Mouse (Mus musculus): ENCODE data around the gene 2310061I04Rik. TPM values are rescaled to one million over a fixed set of nuclear protein-coding genes. Genes with fewer than 3 reads are reported as not detected.

2310061I04Rik gene
- total and polyA plus RNA-seq, 3 experiments, result 11.4 to 106 TPM; not detected in 1

DNA sequence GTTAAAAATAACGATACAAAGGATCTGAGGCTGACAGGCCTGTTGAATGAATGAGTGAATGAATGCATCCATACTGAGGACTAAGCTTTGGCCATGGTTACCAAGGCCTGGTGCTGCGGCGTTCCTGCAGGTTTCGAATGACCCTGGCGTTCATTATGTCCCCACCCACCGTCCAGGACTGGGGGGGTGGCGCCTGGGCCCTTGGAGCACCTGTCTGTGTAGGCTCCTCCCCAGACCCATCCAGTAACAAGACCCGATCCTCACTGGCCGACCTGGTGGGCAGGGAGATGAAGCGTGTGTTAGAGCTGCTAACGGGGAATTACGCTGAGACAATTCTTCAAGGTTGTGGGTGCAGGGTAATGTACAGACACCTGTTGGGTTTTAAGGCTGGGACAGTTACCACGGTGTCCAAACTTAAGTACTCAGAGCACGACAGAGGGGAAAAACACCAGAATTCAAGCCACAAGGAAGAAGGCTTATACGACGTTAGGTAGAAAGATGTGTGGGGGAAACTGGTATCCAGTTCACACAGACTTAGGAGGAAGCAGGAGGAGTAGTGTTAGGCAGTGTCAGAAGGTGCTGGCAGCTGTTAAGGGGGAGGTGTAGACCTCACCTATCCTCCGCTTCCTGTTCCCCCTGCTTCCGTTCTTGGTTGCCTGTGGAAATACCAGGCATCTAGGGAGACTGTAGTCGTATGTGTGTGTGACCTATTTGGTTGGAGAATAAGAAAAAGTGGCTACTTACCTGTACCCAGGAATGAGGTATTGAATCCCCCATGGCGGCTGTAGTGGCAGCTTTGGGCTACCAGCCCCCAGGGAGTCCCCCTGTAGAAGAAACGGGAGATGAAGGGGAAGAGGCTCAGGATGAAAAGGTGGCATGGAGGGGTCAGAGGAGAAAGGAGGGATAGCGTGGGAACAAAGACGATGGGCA lies 678 bp upstream of the 2310061I04Rik start:
- Histone ChIP-seq H3K36me3 (ENCODE audit: control insufficient read depth in 1 of 2, insufficient read depth in 2 of 2, low read length in 2 of 2) (peaks cover 3 to 34% of the 10 kb centered on the region in 2 experiments; a peak in 3 of 4 replicates), H3K9ac (ENCODE audit: control insufficient read depth, low read depth, low read length, poor library complexity, severe bottlenecking) (peak overlapping the region; percentile 86), H3K79me2 (ENCODE audit: control insufficient read depth, insufficient read depth, low read length, poor library complexity) (peaks cover 22% of the 10 kb centered on the region), H3K9me3 (replicated peaks; ENCODE audit: insufficient read depth, low read length) (no peaks in the 10 kb centered on the region), H3K4me1 (ENCODE audit: control insufficient read depth in 1 of 2, insufficient read depth in 2 of 2, low read length in 2 of 2) (peaks cover 4 to 42% of the 10 kb centered on the region in 2 experiments; a peak in 3 of 4 replicates), H3K27ac (ENCODE audit: control insufficient read depth, low read depth, low read length) (peak overlapping the region; percentile 84), H3K27me3 (ENCODE audit: control insufficient read depth in 1 of 2, insufficient read depth in 2 of 2, low read length in 2 of 2) (no peaks in the 10 kb centered on the region), H3K4me3 (ENCODE audit: control insufficient read depth in 1 of 2, insufficient read depth in 1 of 2, low read depth in 2 of 2, low read length in 2 of 2) (peak overlapping the region; percentile 50 to 59)
- DNase-seq (ENCODE audit: low read depth, low spot score), result peak; percentile 52
- TF ChIP-seq POLR2AphosphoS2 (IDR thresholded peaks at IDR 0.05; ENCODE audit: low read length), result no peak
- peak; percentile 9 for TF ChIP-seq SIN3A (IDR thresholded peaks at IDR 0.05; ENCODE audit: low read length)
- TF ChIP-seq MAZ (IDR thresholded peaks at IDR 0.05; ENCODE audit: low read depth, low read length), result 0 out of 2 replicates have a peak, but pooled peaks have one; percentile 43

GRCm38 (mm10) chr17:35887725-35888124 lies 9.5 kb downstream of the 2310061I04Rik start:
- H3K36me3 ChIP-seq (ENCODE audit: control insufficient read depth in 1 of 2, insufficient read depth in 2 of 2, low read length in 2 of 2), result peaks cover 0 to 10% of the 10 kb centered on the region in 2 experiments; a peak in 2 of 4 replicates
- no peak overlapping the region for H3K4me3 ChIP-seq (ENCODE audit: control insufficient read depth in 1 of 2, insufficient read depth in 1 of 2, low read depth in 2 of 2, low read length in 2 of 2)
- no peak overlapping the region for H3K27ac ChIP-seq (ENCODE audit: control insufficient read depth, low read depth, low read length)
- no peaks in the 10 kb centered on the region for H3K27me3 ChIP-seq (ENCODE audit: control insufficient read depth in 1 of 2, insufficient read depth in 2 of 2, low read length in 2 of 2)
- H3K4me1 ChIP-seq (ENCODE audit: control insufficient read depth in 1 of 2, insufficient read depth in 2 of 2, low read length in 2 of 2), result no peaks in the 10 kb centered on the region
- TF ChIP-seq SIN3A (IDR thresholded peaks at IDR 0.05; ENCODE audit: low read length) (no peak), POLR2AphosphoS5 (IDR thresholded peaks at IDR 0.05; ENCODE audit: borderline replicate concordance, low read depth, low read length) (no peak), ZNF384 (IDR thresholded peaks at IDR 0.05; ENCODE audit: low read depth, low read length) (no peak)
- H3K9me3 ChIP-seq (replicated peaks; ENCODE audit: insufficient read depth, low read length), result no peaks in the 10 kb centered on the region
- no peak for DNase-seq (ENCODE audit: low read depth, low spot score)
- H3K9ac ChIP-seq (ENCODE audit: control insufficient read depth, low read depth, low read length, poor library complexity, severe bottlenecking), result no peak overlapping the region
- H3K79me2 ChIP-seq (ENCODE audit: control insufficient read depth, insufficient read depth, low read length, poor library complexity), result no peaks in the 10 kb centered on the region

DNA sequence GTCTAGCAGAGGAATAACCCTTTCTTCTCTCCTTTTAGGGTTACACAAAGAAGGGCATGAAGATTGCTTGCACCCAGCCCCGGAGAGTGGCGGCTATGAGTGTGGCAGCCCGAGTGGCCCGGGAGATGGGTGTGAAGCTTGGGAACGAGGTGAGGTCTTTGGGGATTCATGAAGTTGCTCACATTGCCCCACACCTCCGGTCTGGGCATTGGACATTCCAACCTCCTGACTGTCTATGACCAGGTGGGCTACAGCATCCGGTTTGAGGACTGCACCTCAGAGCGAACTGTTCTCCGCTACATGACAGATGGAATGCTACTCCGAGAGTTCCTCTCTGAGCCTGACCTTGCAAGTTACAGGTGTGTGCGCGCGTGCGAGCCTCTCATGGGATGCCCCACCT lies 13.5 kb downstream of the 2310061I04Rik start:
- Histone ChIP-seq H3K27ac (ENCODE audit: control insufficient read depth, low read depth, low read length) (no peak overlapping the region), H3K4me3 (ENCODE audit: control insufficient read depth in 1 of 2, insufficient read depth in 1 of 2, low read depth in 2 of 2, low read length in 2 of 2) (no peak overlapping the region), H3K27me3 (ENCODE audit: control insufficient read depth in 1 of 2, insufficient read depth in 2 of 2, low read length in 2 of 2) (no peaks in the 10 kb centered on the region), H3K9ac (ENCODE audit: control insufficient read depth, low read depth, low read length, poor library complexity, severe bottlenecking) (no peak overlapping the region), H3K36me3 (ENCODE audit: control insufficient read depth in 1 of 2, insufficient read depth in 2 of 2, low read length in 2 of 2) (peaks cover 2 to 4% of the 10 kb centered on the region in 2 experiments; a peak in 2 of 4 replicates), H3K79me2 (ENCODE audit: control insufficient read depth, insufficient read depth, low read length, poor library complexity) (peaks cover 14% of the 10 kb centered on the region), H3K9me3 (replicated peaks; ENCODE audit: insufficient read depth, low read length) (no peaks in the 10 kb centered on the region), H3K4me1 (ENCODE audit: control insufficient read depth in 1 of 2, insufficient read depth in 2 of 2, low read length in 2 of 2) (peaks cover 2 to 7% of the 10 kb centered on the region in 2 experiments; a peak in 2 of 4 replicates)
- DNase-seq (ENCODE audit: low read depth, low spot score), result no peak
- TF ChIP-seq CTCF (IDR thresholded peaks at IDR 0.05 in 2 of 3, conservative IDR thresholded peaks at IDR 0.05 in 1 of 3; ENCODE audit: control insufficient read depth in 1 of 3, insufficient read depth in 1 of 3, low read depth in 2 of 3, low read length in 3 of 3, poor library complexity in 1 of 3, severe bottlenecking in 1 of 3) (no peak), SMC3 (IDR thresholded peaks at IDR 0.05; ENCODE audit: low read depth, low read length) (no peak), NELFE (IDR thresholded peaks at IDR 0.05; ENCODE audit: low read depth, low read length) (no peak)

Data from MEL (cell line).